ENCODE assay signal across 22 mouse cellular contexts in the genomic region with DNA sequence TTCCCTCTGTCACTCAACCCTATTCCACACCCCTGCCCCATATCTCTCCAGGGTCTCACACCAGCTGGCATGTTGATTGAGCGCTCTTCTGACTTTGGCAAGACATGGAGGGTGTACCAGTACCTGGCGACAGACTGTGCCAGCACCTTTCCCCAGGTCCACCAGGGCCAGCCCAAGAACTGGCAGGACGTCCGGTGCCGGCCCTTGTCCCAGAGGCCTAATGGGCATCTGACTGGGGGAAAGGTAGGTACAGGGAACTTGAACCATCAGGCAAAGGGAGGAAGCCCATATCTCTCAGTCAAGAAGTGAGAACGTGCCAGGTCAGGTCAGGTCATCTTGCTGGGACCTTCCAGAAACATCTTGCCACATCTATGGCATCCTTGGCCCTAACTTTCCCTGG. TPM values are rescaled to one million over a fixed set of nuclear protein-coding genes. Genes with fewer than 3 reads are reported as not detected.
DNase-seq lines count a peak whose midpoint lies in the region; ATAC-seq and TF ChIP-seq lines count a peak whose summit lies in the region.
"Had no signal": no experiment of that assay in that cellular context is flagged by ENCODE, and none has a peak within 500 bp of the region (broad histone marks: within the 10 kb centered on the region; RNA-seq: fewer than 3 reads in every experiment).

No protein-coding gene starts in this region.

- H3K27ac ChIP-seq in heart, adult 2 months, result no peak overlapping the region
- no peak overlapping the region for H3K27ac ChIP-seq in liver, adult 2 months (replicated peaks; ENCODE audit: insufficient read depth, low read depth, low read length)
- no peak overlapping the region for H3K27ac ChIP-seq in liver, postnatal 0 days (ENCODE audit: low read depth)
- no peak overlapping the region for H3K27ac ChIP-seq in stomach, postnatal 0 days (replicated peaks)
- H3K27ac ChIP-seq: embryonic facial prominence, embryonic 12.5 days; embryonic facial prominence, embryonic 15.5 days; heart, embryonic 10.5 days; hindbrain, embryonic 12.5 days; hindbrain, embryonic 15.5 days had no signal

- no peaks in the 10 kb centered on the region for H3K36me3 ChIP-seq in heart, adult 2 months (ENCODE audit: control insufficient read depth, insufficient read depth, low read length)
- no peaks in the 10 kb centered on the region for H3K36me3 ChIP-seq in liver, adult 2 months (ENCODE audit: control insufficient read depth, insufficient read depth, low read length)
- no peaks in the 10 kb centered on the region for H3K36me3 ChIP-seq in liver, postnatal 0 days (replicated peaks; ENCODE audit: insufficient read depth, low read length)
- no peaks in the 10 kb centered on the region for H3K36me3 ChIP-seq in stomach, postnatal 0 days (ENCODE audit: control insufficient read depth, insufficient read depth, low read length)
- H3K36me3 ChIP-seq: embryonic facial prominence, embryonic 12.5 days; embryonic facial prominence, embryonic 15.5 days; heart, embryonic 10.5 days; hindbrain, embryonic 12.5 days; hindbrain, embryonic 15.5 days had no signal

- H3K27me3 ChIP-seq in heart, adult 2 months (ENCODE audit: control insufficient read depth, insufficient read depth, low read length), result no peaks in the 10 kb centered on the region
- H3K27me3 ChIP-seq in liver, adult 2 months (ENCODE audit: control insufficient read depth, insufficient read depth, low read length), result no peaks in the 10 kb centered on the region
- H3K27me3 ChIP-seq in liver, postnatal 0 days (ENCODE audit: insufficient read depth, low read length), result no peaks in the 10 kb centered on the region
- no peaks in the 10 kb centered on the region for H3K27me3 ChIP-seq in stomach, postnatal 0 days (ENCODE audit: control insufficient read depth, insufficient read depth, low read length)
- H3K27me3 ChIP-seq: embryonic facial prominence, embryonic 12.5 days; embryonic facial prominence, embryonic 15.5 days; hindbrain, embryonic 12.5 days; hindbrain, embryonic 15.5 days had no signal

- 93% methylated on average over 6 of the region's 6 CpGs for WGBS in heart, adult 2 months
- WGBS in liver, adult 2 months, result 75% methylated on average over 6 of the region's 6 CpGs
- 89% methylated on average over 6 of the region's 6 CpGs for WGBS in liver, postnatal 0 days (ENCODE audit: insufficient replicate concordance)
- WGBS in stomach, postnatal 0 days, result 94% methylated on average over 6 of the region's 6 CpGs

- no peak for ATAC-seq in liver, postnatal 0 days
- no peak for ATAC-seq in stomach, postnatal 0 days (ENCODE audit: low FRiP score, low TSS enrichment)
- ATAC-seq: CD4-positive, CD25-positive, alpha-beta regulatory T cell, adult 4 months; forebrain, embryonic 14.5 days; forebrain, postnatal 0 days; intestine, postnatal 0 days had no signal

- no peaks in the 10 kb centered on the region for H3K79me2 ChIP-seq in heart, adult 2 months (replicated peaks; ENCODE audit: control insufficient read depth, insufficient read depth, low read length)
- no peaks in the 10 kb centered on the region for H3K79me2 ChIP-seq in liver, adult 2 months (ENCODE audit: control insufficient read depth, insufficient read depth, low read length)

- H3K4me2 ChIP-seq in liver, postnatal 0 days (ENCODE audit: low read depth, low read length), result no peak overlapping the region
- no peak overlapping the region for H3K4me2 ChIP-seq in stomach, postnatal 0 days (replicated peaks; ENCODE audit: low read depth)
- H3K4me2 ChIP-seq: embryonic facial prominence, embryonic 12.5 days; embryonic facial prominence, embryonic 15.5 days; hindbrain, embryonic 12.5 days; hindbrain, embryonic 15.5 days had no signal

- H3K4me3 ChIP-seq in heart, adult 2 months, result no peak overlapping the region
- no peak overlapping the region for H3K4me3 ChIP-seq in liver, adult 2 months (ENCODE audit: insufficient read depth, low read depth, low read length)
- no peak overlapping the region for H3K4me3 ChIP-seq in liver, postnatal 0 days (ENCODE audit: low read depth, low read length)
- no peak overlapping the region for H3K4me3 ChIP-seq in stomach, postnatal 0 days (ENCODE audit: low read depth, low read length)
- H3K4me3 ChIP-seq: embryonic facial prominence, embryonic 12.5 days; embryonic facial prominence, embryonic 15.5 days; heart, embryonic 10.5 days; hindbrain, embryonic 12.5 days; hindbrain, embryonic 15.5 days had no signal

- H3K9ac ChIP-seq in heart, adult 2 months (ENCODE audit: low read depth, low read length), result no peak overlapping the region
- no peak overlapping the region for H3K9ac ChIP-seq in liver, adult 2 months (ENCODE audit: low read depth, low read length)
- H3K9ac ChIP-seq in liver, postnatal 0 days (replicated peaks), result no peak overlapping the region
- no peak overlapping the region for H3K9ac ChIP-seq in stomach, postnatal 0 days (ENCODE audit: low read length)
- H3K9ac ChIP-seq: embryonic facial prominence, embryonic 12.5 days; embryonic facial prominence, embryonic 15.5 days; forebrain, postnatal 0 days; hindbrain, embryonic 12.5 days; hindbrain, embryonic 15.5 days had no signal

- H3K4me1 ChIP-seq in heart, adult 2 months (ENCODE audit: control insufficient read depth, insufficient read depth, low read length), result peaks cover 5% of the 10 kb centered on the region
- peaks cover 19% of the 10 kb centered on the region for H3K4me1 ChIP-seq in liver, adult 2 months (ENCODE audit: control insufficient read depth, insufficient read depth, low read length)
- peaks cover 11% of the 10 kb centered on the region for H3K4me1 ChIP-seq in liver, postnatal 0 days (ENCODE audit: insufficient read depth)
- no peaks in the 10 kb centered on the region for H3K4me1 ChIP-seq in stomach, postnatal 0 days (replicated peaks; ENCODE audit: control insufficient read depth, insufficient read depth)
- H3K4me1 ChIP-seq: embryonic facial prominence, embryonic 12.5 days; embryonic facial prominence, embryonic 15.5 days; hindbrain, embryonic 12.5 days; hindbrain, embryonic 15.5 days had no signal

- H3K9me3 ChIP-seq in liver, postnatal 0 days (ENCODE audit: low read length), result no peaks in the 10 kb centered on the region
- no peaks in the 10 kb centered on the region for H3K9me3 ChIP-seq in stomach, postnatal 0 days (ENCODE audit: control insufficient read depth, low read length)
- H3K9me3 ChIP-seq: embryonic facial prominence, embryonic 12.5 days; embryonic facial prominence, embryonic 15.5 days; heart, embryonic 10.5 days; hindbrain, embryonic 12.5 days; hindbrain, embryonic 15.5 days had no signal

- no peak for TF ChIP-seq EP300 in heart, adult 2 months (IDR thresholded peaks at IDR 0.05; ENCODE audit: insufficient read depth, low read depth, low read length)
- no peak for TF ChIP-seq EP300 in liver, postnatal 0 days (IDR thresholded peaks at IDR 0.05; ENCODE audit: low read depth)
- TF ChIP-seq EP300 in stomach, postnatal 0 days (optimal IDR thresholded peaks at IDR 0.05), result no peak

- DNase-seq in adrenal gland, postnatal 14 days, result peak; percentile 73
- DNase-seq in adrenal gland, adult 8-10 months, result no peak
- peak; percentile 90 for DNase-seq in heart, adult 11 months
- no peak for DNase-seq in heart, adult 2 months
- DNase-seq in liver, adult 2 months (ENCODE audit: extremely low read depth, low read depth, low spot score), result peak; percentile 72
- no peak for DNase-seq in liver, postnatal 0 days
- no peak for DNase-seq in stomach, postnatal 0 days (ENCODE audit: low spot score)
- DNase-seq: cerebellum, adult 11-12 months; forebrain, postnatal 0 days; gastrocnemius, postnatal 25 days had no signal

- no peak for TF ChIP-seq CTCF in heart, adult 2 months (IDR thresholded peaks at IDR 0.05)
- no peak for TF ChIP-seq CTCF in liver, adult 2 months (IDR thresholded peaks at IDR 0.05; ENCODE audit: low read depth, low read length)
- no peak for TF ChIP-seq CTCF in liver, postnatal 0 days (IDR thresholded peaks at IDR 0.05; ENCODE audit: low read depth)
- TF ChIP-seq CTCF in stomach, postnatal 0 days (IDR thresholded peaks at IDR 0.05; ENCODE audit: low read depth), result no peak

- intact Hi-C loops in heart, adult 2 months (cut with DNase I), result loop anchor here (1.0 kb wide), 1 partner anchor 68 kb away; no protein-coding TSS in a partner anchor

- no peak for TF ChIP-seq POLR2A in heart, adult 2 months (IDR thresholded peaks at IDR 0.05; ENCODE audit: insufficient read depth, low read depth, low read length)
- TF ChIP-seq POLR2A in liver, adult 2 months (IDR thresholded peaks at IDR 0.05; ENCODE audit: extremely low read depth, insufficient read depth, low read length), result no peak

RNA-seq across cellular contexts. Expression of a gene that starts 46.4 kb away (rescaled TPM):
- 0.56 and 0.60 TPM in 2 replicates for total RNA-seq in adrenal gland, postnatal 14 days (2021)
- total RNA-seq in adrenal gland, adult 8-10 months (2022), result under 1 TPM in 3 of 4 experiments, not detected in 1; 0.12 to 0.49 (median 0.35) TPM
- total RNA-seq in heart, adult 2 months (2021), result under 1 TPM in 1 of 2 experiments, not detected in 1; 0.16 TPM
- polyA plus RNA-seq in heart, adult 2 months (2012; rRNA removed), result 2.8 and 2.9 TPM in 2 replicates
- not detected in 2 replicates for total RNA-seq in liver, adult 2 months (2014; rRNA removed)
- polyA plus RNA-seq in liver, adult 2 months (2012; rRNA removed), result not detected in 2 replicates
- polyA plus RNA-seq in liver, postnatal 0 days (2015; fragmentation: Nextera tagmentation; extraction: Ambion mirVana), result 0.15 and 0.24 TPM in 2 replicates
- polyA plus RNA-seq in stomach, postnatal 0 days (2015; fragmentation: Nextera tagmentation; extraction: Ambion mirVana), result 1.5 and 1.6 TPM in 2 replicates
- total RNA-seq: granulocyte monocyte progenitor cell, adult 5-6 weeks; hematopoietic stem cell, adult 5-6 weeks; MEL had no signal
- polyA plus RNA-seq: CD4-positive, CD25-positive, alpha-beta regulatory T cell, adult 4 months had no signal

RNA-seq across cellular contexts. Expression of a gene that starts 50.7 kb away (rescaled TPM):
- total RNA-seq in adrenal gland, postnatal 14 days (2021), result 163 and 182 TPM in 2 replicates
- 10 to 100 TPM; 48.8 to 85.1 (median 74.4) TPM for total RNA-seq in adrenal gland, adult 8-10 months (2022)
- 10 to 100 TPM; 44.8 to 57.9 TPM for total RNA-seq in heart, adult 2 months (2021)
- polyA plus RNA-seq in heart, adult 2 months (2012; rRNA removed), result 200 and 229 TPM in 2 replicates
- 78.0 and 106 TPM in 2 replicates for total RNA-seq in liver, adult 2 months (2014; rRNA removed)
- polyA plus RNA-seq in liver, adult 2 months (2012; rRNA removed), result 179 and 444 TPM in 2 replicates
- polyA plus RNA-seq in liver, postnatal 0 days (2015; fragmentation: Nextera tagmentation; extraction: Ambion mirVana), result 269 and 386 TPM in 2 replicates
- 20.8 and 27.4 TPM in 2 replicates for polyA plus RNA-seq in stomach, postnatal 0 days (2015; fragmentation: Nextera tagmentation; extraction: Ambion mirVana)
- total RNA-seq: MEL had no signal

RNA-seq across cellular contexts. Expression of a gene that starts 59.8 kb away (rescaled TPM):
- total RNA-seq in adrenal gland, postnatal 14 days (2021), result 26.4 and 82.7 TPM in 2 replicates
- total RNA-seq in adrenal gland, adult 8-10 months (2022), result 10 to 100 TPM; 58.1 to 94.0 (median 71.6) TPM
- total RNA-seq in heart, adult 2 months (2021), result 10 to 100 TPM; 10.5 to 15.1 TPM
- polyA plus RNA-seq in heart, adult 2 months (2012; rRNA removed), result 18.8 and 20.9 TPM in 2 replicates
- 807 and 1,077 TPM in 2 replicates for total RNA-seq in liver, adult 2 months (2014; rRNA removed)
- 826 and 1,028 TPM in 2 replicates for polyA plus RNA-seq in liver, adult 2 months (2012; rRNA removed)
- polyA plus RNA-seq in liver, postnatal 0 days (2015; fragmentation: Nextera tagmentation; extraction: Ambion mirVana), result 252 and 257 TPM in 2 replicates
- polyA plus RNA-seq in stomach, postnatal 0 days (2015; fragmentation: Nextera tagmentation; extraction: Ambion mirVana), result 2.8 and 3.0 TPM in 2 replicates
- total RNA-seq: MEL had no signal
- polyA plus RNA-seq: forebrain, embryonic 11.5 days had no signal

Comparison
In these comparisons a context has a peak if more than half of its experiments do, and no peak if none do; other contexts are left out.
1. DNase-seq: peak in adrenal gland, postnatal 14 days (single experiment), heart, adult 11 months (single experiment) and liver, adult 2 months (single experiment); none in adrenal gland, adult 8-10 months (single experiment), heart, adult 2 months (0 of 2), liver, postnatal 0 days (single experiment) and stomach, postnatal 0 days (single experiment).